Mouse (Mus musculus) retina, adult 2 months (tissue): ENCODE results near the gene Rps15.
"Not testable (repeated sequence)": the region's sequence is repeated elsewhere in the genome, so short reads cannot be mapped to it uniquely, and the experiment has no call there.

Source experiments
- DNase-seq: peaks from one replicate; pipeline ENCODE4 v3.0.0-alpha.2; 2012; ENCODE audit warnings: low read depth, low spot score

Gene Rps15

DNA sequence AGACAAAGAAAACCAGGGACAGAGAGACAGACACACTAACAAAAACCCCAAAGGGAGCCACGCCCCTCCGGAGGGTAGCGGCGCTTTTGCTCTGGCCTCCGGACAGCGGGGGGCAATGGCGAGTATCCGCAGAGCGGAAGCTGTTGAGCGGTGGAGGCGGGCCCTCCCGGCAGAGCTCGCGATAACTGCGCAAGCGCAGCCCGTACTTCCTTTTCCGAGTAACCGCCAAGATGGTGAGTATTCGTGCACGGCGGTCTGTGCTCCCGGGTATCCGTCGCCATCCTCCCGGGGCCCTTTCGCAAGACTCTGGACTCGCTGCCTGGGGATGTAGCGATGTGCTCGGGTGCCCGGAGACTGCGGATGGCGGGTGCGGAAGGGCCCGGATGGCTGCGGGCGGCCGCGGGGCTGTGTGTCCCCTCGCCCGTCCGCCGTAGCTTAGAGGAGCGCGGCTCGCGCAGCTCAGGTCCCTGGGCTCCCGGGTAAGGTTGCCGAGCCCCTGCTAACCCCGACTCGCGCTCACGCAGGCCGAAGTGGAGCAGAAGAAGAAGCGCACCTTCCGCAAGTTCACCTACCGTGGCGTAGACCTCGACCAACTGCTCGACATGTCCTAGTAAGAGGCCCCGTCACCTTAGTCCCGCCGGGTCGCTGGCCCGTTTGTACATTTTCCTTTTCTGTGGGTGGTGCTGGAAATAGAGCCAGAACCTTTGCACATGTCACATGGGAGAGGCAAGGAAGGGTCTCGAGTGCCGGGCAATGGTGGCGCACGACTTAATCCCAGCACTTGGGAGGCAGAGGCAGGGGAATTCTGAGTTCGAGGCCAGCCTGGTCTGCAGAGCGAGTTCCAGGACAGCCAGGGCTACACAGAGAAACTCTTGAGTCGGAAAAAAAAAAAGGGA, at the start of gene Rps15:
Gene Rps15 (plus strand): TSS at position 203 of the 896 bp plus-strand sequence.
- peak; percentile 86 for DNase-seq

DNA sequence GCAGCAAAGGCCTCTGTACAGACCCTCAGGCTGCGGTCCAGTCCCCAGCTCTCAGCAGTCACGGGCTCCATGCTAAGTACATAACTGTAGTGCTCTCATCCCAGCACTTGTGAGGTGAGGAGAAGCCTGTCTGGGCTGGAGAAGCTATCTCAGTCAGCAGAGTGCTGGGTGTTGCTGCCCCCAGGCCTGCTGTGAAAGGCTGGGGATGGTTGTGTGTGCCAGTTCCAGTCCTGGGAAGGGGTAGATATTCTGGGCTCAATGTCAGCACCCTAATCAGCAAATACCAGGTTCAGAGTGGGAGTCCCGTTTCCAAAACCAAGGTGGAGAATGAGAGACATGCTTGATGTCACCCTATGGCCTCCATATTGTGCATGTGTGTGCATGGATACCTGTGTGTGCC, 49.6 kb upstream of the Rps15 start:
- DNase-seq, result no peak

DNA sequence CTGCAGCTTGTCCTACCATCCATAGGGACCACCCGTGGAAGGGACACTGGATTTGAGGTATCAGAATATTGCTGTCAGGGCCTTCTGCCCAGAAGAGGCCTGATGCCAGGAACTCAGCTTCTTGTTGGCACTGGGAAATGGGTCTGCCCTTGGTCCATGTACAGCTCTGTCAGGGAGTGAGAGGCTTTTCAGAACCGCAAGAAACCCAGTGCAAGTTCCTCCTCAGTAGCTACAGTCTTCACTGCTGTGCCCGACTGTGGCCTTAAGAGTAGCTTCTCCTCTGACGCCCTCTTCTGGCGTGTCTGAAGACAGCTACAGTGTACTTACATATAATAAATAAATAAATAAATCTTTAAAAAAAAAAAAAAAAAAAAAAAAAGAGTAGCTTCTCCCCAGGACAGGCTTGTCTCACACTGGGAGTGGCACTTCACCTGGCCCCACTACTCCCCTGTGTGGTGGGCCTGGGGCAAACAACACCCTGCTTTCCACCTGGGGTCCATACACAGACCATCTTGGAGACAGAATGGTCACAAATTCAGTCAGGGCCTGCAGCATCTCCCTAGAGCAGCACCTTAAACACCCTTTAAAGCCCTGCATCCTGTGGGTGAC, 47.4 kb upstream of the Rps15 start:
- no peak for DNase-seq

DNA sequence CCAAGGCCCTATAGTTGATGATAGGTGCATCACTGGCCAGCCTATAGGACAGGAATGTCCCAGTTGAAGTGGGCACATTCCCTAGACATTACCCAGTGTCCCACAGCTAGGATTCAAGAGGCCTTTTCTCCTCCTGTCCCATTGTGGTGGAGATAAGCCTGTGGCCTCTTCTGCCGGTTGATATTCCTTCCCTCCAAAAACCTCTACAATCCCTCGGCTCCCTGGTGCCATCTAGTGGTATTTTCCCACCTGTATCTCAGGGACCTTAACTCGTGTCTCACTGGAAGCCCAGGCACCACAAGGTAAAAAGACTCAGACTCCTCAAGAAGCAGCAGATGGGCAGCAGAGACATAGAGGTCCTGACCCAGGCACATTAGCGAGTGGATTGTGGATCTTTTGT, 46.7 kb upstream of the Rps15 start:
- DNase-seq, result peak; percentile 70

DNA sequence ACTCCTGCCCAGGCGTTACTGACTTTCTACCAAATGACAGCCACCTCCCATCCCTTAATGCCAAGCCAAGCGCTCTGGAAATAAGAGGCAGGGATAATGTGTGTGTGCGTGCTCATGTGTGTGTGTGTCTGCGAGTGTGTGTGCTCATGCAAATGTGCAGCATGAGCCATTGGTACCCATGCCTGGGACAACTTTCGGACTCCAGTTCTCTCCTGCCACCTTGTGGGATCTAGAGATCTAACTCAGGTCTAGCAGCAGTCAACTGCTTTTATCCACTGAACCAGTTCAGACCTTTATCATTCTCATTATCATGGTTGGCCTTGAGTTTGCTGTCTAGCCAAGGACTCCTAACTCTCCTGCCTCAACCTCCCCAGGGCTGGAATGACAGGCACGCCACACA, 44.4 kb upstream of the Rps15 start:
- DNase-seq, result no peak

GRCm38 (mm10) chr10:80248437-80248836, 43.8 kb upstream of the Rps15 start:
- not testable (repeated sequence) for DNase-seq

DNA sequence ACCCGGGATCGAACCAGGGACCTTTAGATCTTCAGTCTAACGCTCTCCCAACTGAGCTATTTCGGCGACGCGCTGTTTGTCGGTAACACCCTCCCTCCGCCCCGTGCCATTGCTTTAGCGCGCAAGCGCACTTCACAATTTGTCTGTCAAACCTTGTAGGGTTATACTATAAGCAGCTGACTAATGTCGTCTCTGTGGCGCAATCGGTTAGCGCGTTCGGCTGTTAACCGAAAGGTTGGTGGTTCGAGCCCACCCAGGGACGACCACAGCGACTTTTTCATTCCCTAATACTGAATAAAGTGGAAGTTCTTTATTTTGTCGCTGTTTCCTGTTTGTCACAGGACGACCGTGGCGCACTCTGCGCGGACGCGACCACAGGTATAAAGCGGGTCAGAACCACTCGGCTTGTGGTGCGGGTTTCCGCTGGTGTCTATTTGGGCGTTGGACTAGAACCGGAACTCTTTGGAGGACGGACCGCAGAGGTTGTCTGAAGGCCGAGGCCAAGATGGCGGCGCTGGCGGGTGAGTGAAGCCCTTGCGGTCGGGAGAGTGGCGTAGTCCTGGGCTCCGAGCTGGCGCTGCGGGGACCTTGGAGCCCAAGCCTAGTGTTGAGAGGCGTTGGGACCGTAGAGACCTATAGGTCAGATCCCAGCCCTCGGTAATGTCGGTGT, 43.1 kb upstream of the Rps15 start, which contains the start of gene Ndufs7:
Gene Ndufs7 (plus strand): TSS at position 151 of the 670 bp plus-strand sequence.
- peak; percentile 94 for DNase-seq

DNA sequence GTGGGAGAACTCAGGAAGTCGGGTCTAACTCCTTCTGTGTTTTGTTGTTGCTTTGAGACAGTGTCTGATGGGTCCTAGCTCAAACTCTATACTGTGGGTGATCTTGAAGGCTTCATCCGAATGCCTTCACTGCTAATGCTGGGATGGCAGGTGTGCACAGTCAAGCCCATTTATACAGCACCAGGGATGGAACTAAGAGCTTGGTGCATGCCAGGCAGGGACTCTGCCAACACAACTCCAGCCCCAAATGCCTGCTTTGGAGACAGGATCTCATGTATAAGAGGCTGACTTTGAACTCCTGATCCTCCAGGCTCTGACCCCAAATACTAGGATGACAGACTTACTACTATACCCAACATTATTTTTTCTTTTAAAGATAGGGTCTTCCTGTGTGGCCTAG, 42.2 kb upstream of the Rps15 start:
- no peak for DNase-seq

- no peak for DNase-seq
These were observed 41.7 kb upstream of the Rps15 start for GRCm38 (mm10) chr10:80250573-80250972.

DNA sequence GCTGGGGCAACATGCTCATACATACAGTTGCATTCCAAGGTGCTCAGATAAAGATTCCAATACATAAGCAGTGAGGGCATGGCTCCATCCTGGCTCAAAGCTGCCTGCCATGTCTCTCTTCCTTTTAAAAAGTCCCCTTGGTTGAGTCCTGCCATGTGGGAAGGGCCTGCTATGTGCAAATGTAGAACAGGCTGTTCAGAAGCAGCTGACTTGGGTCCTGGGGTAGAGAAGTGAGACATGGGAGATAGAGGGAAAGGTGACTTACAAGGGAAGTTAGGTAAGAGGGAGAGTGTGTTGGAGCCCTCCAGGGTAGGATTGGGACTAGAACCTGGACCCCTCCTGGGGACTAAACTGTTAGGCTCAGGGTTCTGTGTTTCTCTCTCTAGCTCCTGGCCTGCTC, 40.2 kb upstream of the Rps15 start:
- no peak for DNase-seq

DNA sequence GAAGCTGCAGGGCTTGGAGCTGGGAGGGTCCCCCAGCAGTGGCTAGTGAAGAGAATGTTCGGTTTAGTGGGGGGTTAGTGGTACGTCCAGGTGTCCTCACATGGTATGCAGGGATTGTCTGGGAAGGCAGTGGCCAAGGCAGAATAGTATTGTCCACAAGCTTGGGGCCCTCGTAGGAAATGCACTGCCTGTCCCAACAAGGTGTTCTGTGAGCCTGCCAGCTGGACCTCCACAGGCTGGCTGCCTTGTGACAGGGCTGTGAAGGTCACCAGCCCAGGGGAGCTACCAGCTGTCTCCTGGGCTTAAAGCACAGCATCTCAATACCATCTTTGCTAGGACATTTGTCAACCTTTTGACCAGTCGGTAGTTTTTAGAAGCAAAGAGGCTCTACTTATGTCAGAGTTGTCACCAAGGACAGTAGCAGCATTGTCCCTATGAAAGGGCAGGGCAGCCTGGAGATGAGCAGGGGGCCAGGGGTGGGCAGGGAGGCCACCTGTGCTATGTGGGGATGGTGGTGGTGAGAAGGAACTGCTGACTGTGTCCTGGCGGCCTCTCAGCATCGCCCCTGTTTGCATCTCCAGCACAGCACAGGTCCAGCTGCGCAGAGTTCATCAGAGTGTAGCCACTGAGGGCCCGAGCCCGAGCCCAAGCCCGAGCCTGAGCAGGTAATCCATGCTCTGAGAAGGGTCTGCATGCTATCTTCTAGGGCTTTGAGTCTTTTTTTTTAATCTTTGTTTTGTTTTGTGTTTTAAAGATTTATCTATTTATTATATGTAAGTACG, 39.6 kb upstream of the Rps15 start:
- no peak for DNase-seq

DNA sequence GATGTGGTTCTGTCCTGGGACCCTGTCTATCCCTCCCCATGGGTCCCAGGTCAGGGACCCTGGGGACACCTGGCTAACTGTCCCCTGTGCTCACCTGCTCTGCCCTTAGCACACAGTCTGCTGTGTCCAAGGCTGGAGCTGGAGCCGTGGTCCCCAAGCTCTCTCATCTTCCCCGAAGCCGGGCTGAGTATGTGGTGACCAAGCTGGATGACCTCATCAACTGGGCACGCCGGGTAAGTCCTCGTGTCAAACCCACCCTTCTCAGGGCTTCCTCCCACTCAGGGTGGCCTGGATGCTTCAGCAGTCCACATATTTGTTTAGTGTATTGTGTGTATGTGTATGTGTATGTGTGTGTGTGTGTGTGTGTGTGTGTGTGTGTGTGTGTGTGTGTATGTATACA, 38.7 kb upstream of the Rps15 start:
- no peak for DNase-seq

DNA sequence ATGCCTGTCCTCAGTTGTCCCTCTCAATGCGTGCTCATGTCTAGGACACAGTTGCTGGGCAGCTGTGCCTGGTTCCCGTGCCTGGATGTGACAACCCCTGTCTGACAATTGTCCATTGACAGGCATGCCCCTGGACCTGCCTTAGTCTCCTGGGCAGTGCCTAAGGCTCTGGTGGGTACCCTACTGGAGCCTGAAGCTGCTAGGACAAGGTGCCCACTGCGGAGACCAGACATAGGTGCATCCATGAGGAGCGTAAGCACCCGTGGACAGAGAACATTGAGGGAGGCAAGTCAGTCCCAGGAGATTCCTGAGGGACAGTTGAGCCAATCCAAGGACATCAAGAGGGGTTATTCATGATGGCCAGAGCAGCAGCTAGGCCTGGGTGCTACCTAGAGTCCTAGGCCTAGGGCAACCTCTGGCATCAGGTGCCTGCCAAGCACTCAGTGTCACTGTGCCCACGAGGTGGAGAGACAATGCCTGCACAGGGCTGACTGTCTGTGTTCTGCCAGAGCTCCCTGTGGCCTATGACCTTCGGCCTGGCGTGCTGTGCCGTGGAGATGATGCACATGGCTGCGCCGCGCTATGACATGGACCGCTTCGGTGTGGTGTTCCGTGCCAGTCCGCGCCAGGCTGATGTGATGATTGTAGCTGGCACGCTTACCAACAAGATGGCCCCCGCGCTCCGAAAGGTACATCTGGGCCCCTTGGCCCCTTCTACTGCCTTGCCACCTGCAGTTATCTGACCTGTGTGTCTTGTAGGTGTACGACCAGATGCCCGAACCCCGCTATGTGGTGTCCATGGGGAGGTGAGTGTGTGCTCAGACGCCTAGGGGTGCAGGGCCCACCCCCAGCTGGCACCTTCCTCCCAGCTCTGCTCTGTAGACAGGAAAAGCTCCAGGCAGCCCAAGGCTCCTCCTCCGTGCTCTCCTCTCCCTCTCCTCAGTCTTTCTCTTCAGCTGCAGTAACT, 37.6 kb upstream of the Rps15 start:
- no peak for DNase-seq

DNA sequence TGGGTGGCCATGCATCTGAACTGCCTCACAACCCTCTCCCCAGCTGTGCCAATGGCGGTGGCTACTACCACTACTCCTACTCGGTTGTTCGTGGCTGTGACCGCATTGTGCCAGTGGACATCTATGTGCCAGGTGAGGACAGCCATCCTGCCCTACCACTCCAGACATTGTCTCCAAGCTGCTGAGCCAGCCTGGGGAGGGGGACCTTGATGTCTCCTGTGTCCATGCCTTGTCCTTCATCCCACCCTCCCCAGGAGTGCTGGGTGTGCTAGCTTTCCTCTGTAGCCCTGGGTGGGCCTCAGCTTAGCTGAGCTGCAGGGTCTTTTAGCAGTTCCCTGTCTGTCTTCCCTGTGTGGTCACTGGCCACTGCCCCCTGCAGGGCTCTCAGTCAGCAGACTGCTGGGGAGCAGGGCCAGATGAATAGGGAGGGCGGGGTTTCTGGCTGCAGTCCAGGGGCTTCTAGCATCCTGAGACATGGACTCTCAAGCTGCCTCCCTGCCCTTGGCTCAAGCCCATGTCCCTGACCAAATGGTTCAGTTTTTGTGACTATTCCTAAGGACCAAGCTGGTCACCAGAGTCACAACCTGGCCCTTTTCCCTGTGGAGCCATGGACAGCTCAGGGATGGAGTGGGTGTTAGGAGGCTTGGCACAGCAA, 36.2 kb upstream of the Rps15 start:
- no peak for DNase-seq

- DNase-seq, result no peak
These were observed 34.3 kb upstream of the Rps15 start for GRCm38 (mm10) chr10:80257936-80258335.

- DNase-seq, result no peak
These were observed 33.3 kb upstream of the Rps15 start for GRCm38 (mm10) chr10:80258752-80259462.

GRCm38 (mm10) chr10:80259463-80259805, 32.8 kb upstream of the Rps15 start:
- DNase-seq, result no peak

DNA sequence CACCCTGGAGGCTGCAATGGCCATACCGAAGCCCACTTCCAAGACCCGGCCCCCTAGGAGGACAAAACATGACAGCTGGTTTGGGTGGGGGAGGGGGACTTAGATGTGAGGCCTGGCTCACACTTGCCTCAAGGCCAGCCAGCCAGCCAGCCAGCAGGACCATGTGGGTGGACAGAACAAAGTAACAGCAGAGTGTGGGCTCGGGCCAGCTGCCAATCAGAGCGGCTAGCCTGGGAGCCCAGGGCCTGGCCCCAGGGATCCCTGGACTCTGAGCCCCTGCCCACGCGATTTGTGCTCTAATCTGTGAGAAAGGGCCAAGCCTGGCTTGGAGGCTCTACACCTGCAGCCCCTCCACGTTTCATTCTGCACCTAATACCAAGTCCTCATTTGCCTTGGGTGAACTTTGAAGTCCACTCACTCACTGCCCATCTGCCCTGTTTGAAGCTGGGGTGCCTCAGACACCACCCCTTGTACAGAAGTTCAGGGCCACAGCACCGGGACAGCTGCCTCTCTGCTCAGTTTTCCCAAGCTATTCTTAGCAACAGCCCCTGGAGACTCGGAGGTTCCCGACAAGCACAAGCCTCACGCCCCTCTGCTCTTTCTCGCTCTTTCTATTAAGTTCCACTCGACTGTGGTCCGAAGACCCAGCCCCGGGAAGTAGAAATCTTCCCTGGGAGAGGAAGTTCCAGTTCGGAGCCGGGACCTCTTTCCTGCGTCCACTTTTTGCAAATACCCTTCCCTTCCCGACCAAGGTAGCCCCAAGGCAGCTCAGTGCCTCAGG, 32.2 kb upstream of the Rps15 start:
- DNase-seq, result no peak
